Mouse (Mus musculus): ENCODE measurements around the gene Abca4.

DNA sequence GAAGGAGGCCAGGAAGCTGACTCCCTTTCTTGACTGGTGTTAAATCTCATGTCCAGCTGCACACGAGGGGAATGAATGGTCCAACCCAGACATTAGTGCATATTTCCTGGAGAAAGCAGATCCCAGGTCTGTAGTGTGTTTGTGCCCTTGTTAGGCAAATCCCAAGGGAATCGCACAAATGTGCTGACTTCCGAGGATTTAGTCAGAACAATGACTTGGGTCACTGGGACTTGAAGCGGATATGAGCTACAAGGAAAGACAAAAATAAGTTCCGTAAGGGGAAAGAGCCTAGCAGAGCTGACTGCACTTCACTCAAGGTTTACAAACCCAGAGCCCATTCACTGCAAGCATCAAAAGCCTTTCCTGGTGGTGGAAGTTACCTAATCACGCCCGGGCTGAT, 76.0 kb downstream of the Abca4 start:
- TF ChIP-seq CTCF (IDR thresholded peaks at IDR 0.05; ENCODE audit: extremely low read depth, insufficient read depth, low read length): no peak
- TF ChIP-seq POLR2A (IDR thresholded peaks at IDR 0.05; ENCODE audit: extremely low read depth, insufficient read depth, low read length): no peak
